Mouse (Mus musculus): ENCODE results near the gene Ss18l1. TPM values are rescaled to one million over a fixed set of nuclear protein-coding genes. Genes with fewer than 3 reads are reported as not detected.

Gene Ss18l1
- total RNA-seq (2014; fragmentation: Nextera tagmentation) (3.2 and 7.7 TPM in 2 replicates), total RNA-seq (2017) (2.4 and 3.6 TPM in 2 replicates)

DNA sequence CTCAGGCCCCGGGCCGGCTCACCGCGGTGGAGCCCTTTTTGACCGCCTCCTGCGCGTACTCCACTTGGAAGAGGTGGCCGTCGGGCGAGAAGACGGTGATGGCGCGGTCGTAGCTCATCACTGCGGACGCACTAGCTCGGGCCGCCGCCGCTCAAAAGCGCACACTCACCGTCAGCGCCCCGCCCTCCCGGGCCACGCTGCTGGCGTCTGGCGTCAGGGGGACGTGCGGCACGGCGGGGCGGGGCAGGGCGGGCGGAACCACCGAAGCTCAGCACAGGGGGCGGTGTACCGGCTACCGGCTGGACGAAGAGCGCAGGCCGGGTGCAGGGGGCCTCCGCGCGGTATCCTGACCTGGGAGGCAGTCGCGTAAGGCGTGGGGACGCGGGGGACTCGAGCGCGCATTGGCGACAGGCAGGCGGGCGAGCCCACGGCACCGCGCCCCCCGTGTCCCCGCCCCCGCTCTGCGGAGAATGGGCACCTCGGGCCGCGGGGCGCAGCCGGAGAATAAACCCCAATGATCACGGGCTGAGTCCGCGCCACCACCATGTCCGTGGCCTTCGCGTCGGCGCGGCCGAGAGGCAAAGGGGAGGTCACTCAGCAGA, at the start of gene Ss18l1, which contains the start of gene Psma7:
Ss18l1 (plus strand) TSS at position 254 of the 602 bp plus-strand sequence.
Psma7 (minus strand) TSS at position 178 of the 602 bp plus-strand sequence.
- peak; percentile 53 for ATAC-seq (replicated peaks; ENCODE audit: poor library complexity, severe bottlenecking)

DNA sequence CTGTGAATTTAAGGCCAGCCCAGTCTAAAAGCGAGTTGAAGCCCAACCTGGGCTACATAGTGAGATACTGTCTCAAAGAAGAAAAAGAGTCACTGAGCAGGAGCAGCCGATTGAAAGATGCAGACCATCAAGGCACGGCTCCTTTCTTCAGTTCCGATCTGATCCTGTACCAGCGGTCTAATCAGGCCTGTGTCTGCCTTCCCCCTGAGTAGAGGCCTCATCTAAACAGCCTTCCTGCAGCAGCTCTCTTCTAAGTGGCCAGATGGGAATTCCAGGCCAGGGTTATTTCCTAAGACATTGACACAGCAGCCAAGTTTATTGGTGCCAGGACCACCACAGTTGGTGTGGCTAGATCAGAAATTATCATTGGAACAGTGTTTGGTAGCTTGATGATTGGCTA, 49.2 kb upstream of the Ss18l1 start:
- ATAC-seq (replicated peaks; ENCODE audit: poor library complexity, severe bottlenecking), result no peak

DNA sequence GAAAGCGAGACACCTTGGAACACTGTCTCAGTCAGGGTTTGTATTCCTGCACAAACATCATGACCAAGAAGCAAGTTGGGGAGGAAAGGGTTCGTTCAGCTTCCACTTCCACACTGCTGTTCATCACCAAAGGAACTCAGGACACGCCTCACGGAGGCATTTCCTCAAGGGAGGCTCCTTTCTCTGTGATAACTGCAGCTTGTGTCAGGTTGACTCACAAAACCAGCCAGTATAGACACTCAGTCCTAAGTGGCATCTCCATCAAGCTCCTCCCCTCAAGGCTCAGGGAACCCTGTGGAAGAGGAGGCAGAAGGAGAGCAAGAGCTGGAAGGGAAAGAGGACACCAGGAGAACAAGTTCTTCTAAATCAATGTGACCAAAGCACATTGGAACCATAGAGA, 43.9 kb upstream of the Ss18l1 start:
- no peak for ATAC-seq (replicated peaks; ENCODE audit: poor library complexity, severe bottlenecking)

- ATAC-seq (replicated peaks; ENCODE audit: poor library complexity, severe bottlenecking), result no peak
Observed at GRCm38 (mm10) chr2:180001635-180002034, 40.7 kb upstream of the Ss18l1 start.

GRCm38 (mm10) chr2:180005656-180006351, 36.5 kb upstream of the Ss18l1 start:
- ATAC-seq (replicated peaks; ENCODE audit: poor library complexity, severe bottlenecking), result no peak

GRCm38 (mm10) chr2:180006352-180007017, 35.8 kb upstream of the Ss18l1 start:
- ATAC-seq (replicated peaks; ENCODE audit: poor library complexity, severe bottlenecking), result no peak

GRCm38 (mm10) chr2:180010686-180011085, 31.6 kb upstream of the Ss18l1 start:
- no peak for ATAC-seq (replicated peaks; ENCODE audit: poor library complexity, severe bottlenecking)

DNA sequence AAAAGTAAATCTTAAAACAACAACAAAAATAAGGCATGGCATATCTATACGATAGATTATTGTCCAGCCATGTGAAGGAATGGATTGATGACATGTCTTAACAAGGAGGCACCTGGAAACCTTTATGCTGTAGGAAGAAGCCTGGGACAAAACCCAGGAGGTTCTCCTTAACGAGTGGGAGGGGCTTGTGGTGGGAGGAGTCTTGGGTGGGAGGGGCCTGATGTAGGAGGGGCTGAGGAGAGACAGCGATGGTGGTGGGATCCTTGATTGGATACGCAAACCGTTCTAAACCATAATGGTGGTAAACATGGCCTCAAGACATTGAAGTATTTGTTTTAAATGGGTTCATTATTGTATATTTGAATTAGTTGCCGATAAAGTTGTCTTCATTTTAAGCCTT, 30.9 kb upstream of the Ss18l1 start:
- ATAC-seq (replicated peaks; ENCODE audit: poor library complexity, severe bottlenecking), result no peak

GRCm38 (mm10) chr2:180013686-180014085, 28.6 kb upstream of the Ss18l1 start:
- ATAC-seq (replicated peaks; ENCODE audit: poor library complexity, severe bottlenecking), result no peak

GRCm38 (mm10) chr2:180017632-180018031, 24.7 kb upstream of the Ss18l1 start:
- ATAC-seq (replicated peaks; ENCODE audit: poor library complexity, severe bottlenecking), result no peak

DNA sequence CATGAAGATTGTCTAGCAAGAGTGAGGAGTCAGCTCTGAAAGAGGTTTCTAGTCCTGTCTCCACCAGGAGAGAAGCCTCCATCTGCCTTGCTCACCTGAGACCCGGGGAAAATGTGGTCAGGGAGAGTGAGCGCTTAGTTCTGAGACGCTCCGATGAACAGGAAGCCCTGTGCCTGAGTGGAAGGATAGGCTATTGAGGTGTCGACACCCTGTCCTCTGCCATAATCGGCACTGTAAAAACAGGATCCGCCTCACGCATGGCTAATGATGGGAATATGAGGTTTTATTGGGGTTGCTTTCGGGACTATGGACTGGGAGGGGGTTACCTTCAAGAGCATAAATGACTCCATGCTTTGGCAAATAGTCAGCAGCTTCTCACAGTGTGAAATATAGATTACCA, 23.7 kb upstream of the Ss18l1 start:
- no peak for ATAC-seq (replicated peaks; ENCODE audit: poor library complexity, severe bottlenecking)

DNA sequence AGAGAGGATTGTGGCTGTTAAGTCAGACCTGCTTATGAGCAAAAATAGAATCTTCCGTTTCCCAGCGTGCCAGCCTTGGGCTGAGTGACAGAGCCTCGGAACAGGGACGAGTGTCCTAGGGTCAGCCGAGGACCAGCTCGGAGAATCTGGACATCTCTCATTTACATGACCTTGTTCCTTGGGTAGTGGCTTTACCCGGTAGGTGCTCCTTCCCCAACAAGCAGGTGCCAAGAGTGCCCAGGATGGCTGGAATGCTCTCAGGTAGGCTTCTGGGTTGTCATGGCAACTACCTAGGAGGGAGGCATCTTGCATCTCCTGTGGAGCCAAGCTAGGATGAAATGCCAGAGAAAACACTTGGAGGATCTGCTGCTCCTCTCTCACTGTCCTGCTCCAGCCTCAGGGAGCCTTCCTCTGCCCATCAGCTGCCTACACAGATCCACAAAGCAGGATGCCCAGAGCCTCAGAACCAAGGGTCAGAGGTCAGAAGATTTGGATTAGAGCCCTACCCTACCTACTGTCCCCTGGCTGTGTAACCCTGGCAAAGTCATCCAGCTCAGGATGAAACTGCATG, 22.1 kb upstream of the Ss18l1 start:
- ATAC-seq (replicated peaks; ENCODE audit: poor library complexity, severe bottlenecking), result no peak

- ATAC-seq (replicated peaks; ENCODE audit: poor library complexity, severe bottlenecking), result no peak
Observed at GRCm38 (mm10) chr2:180020919-180021318, 21.4 kb upstream of the Ss18l1 start.

GRCm38 (mm10) chr2:180022751-180023150, 19.6 kb upstream of the Ss18l1 start:
- no peak for ATAC-seq (replicated peaks; ENCODE audit: poor library complexity, severe bottlenecking)

DNA sequence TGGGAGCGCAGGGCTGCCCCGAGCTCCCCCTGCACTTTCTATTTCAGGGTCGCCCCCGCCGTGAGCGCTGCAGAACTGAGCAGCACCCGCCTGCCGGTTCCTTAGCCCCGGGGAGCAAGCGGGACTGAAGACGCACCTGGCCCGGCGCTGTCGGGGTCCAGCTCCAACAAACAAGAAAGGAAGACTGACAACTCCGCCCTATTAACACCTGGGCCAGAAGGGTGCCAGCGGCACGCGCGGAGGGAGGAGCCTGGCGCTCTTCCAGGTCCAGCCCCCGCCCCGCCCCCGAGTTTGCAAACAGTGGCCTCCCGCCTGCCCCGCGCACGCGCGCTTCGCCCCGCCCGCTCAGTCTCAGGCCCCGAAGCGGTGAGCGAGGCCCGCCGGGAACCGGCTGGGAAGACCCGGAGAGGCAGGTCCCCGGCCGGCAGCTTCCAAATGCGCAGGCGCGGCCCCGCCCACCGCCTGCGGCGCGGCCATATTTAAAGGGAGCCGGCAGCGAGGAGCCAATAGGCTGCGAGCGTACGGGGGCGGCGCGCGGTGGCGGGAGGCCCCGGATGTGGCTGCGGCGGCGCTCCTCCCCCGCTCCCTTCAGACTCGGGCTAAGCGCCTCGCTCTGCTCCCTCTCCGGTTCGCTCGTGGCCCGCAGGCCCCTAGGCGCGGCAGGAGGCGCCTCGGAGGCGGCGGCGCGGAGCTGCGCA, 17.8 kb upstream of the Ss18l1 start, which contains the start of gene Lsm14b:
Lsm14b (plus strand) TSS at position 587 of the 698 bp plus-strand sequence.
- peak; percentile 81 for ATAC-seq (replicated peaks; ENCODE audit: poor library complexity, severe bottlenecking)

DNA sequence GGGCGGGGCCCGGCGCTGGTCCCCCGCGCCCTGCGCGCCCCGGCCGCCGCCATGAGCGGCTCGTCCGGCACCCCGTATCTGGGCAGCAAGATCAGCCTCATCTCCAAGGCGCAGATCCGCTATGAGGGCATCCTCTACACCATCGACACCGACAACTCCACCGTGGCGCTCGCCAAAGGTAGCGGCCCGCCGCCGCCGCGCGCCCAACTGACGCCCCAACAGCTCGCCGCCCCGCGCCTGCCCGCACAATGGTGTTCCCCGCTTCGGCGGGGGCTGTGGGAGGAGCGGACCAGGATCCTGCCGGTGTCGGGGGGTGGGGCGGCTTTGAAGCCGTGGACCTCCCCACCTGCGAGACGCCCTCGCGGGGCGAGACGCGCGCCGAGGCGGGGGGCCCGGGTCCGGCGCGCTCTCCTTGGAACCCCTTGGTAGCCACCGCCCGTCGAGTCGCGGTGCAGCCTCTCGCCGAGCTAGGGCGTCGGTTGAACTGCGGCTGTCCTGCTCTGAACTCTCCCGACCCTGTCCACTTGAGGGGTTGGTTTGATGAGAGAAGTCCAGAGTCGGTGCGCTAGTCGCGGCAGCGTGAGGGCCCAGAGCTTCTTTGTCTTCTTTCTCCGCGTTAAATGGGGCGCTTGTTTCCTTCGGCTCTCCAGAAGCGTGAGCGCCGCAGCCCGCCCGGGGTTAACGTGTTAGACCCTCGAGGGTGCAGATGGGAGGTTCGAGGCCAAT, 17.0 kb upstream of the Ss18l1 start:
- ATAC-seq (replicated peaks; ENCODE audit: poor library complexity, severe bottlenecking), result 0 out of 2 replicates have a peak, but pooled peaks have one; percentile 1

DNA sequence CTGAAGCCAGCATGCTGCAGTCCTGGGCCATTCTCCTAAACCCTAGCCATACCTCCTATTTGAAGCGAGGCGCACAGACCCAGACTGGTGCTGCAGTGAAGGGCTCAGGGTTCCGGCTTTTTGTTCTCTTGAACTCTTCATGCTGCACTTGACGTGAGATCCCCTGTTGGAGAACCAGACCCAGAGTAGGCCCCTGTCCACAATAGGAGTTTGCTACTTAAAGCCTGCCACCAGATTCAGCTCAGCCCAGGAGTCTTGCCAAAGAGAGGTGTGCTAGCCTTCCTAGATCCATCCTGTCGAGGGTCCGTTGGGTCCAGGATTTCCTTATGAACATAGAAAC, 16.5 kb upstream of the Ss18l1 start:
- no peak for ATAC-seq (replicated peaks; ENCODE audit: poor library complexity, severe bottlenecking)

- no peak for ATAC-seq (replicated peaks; ENCODE audit: poor library complexity, severe bottlenecking)
Observed at GRCm38 (mm10) chr2:180027768-180028167, 14.5 kb upstream of the Ss18l1 start.

- ATAC-seq (replicated peaks; ENCODE audit: poor library complexity, severe bottlenecking), result no peak
Observed at GRCm38 (mm10) chr2:180031270-180031669, 11.0 kb upstream of the Ss18l1 start.

- ATAC-seq (replicated peaks; ENCODE audit: poor library complexity, severe bottlenecking), result no peak
Observed at GRCm38 (mm10) chr2:180032925-180033324, 9.4 kb upstream of the Ss18l1 start.

Measured in granulocyte monocyte progenitor cell, adult 5-6 weeks (primary cell).